Mouse (Mus musculus) lung, embryonic 15.5 days (tissue): ENCODE results near the gene C87436. TPM values are rescaled to one million over a fixed set of nuclear protein-coding genes. Genes with fewer than 3 reads are reported as not detected.

Experiments
- ATAC-seq: fragments of 200-750 bp; cut with Nextera tagmentation; 2 replicates; pipeline ENCODE4 v1.8.0; 2017; ENCODE audit warnings: moderate number of reproducible peaks, borderline replicate concordance; ENCODE audit not compliant: low FRiP score, low TSS enrichment; ENCODE audit errors: extremely low read depth
- H3K27ac ChIP-seq: fragments of 300-500 bp; sonication (generic); 2 replicates; pipeline ENCODE4 v1.5.1; 2015; ENCODE audit warnings: moderate library complexity, mild to moderate bottlenecking, inconsistent platforms
- H3K27me3 ChIP-seq: fragments of 300-500 bp; sonication (generic); 2 replicates; pipeline ENCODE4 v1.6.1; 2015; ENCODE audit warnings: inconsistent platforms
- H3K36me3 ChIP-seq: fragments of 300-500 bp; sonication (generic); 2 replicates; pipeline ENCODE4 v1.6.1; 2015; ENCODE audit warnings: inconsistent platforms
- H3K4me1 ChIP-seq: fragments of 300-500 bp; sonication (generic); 2 replicates; pipeline ENCODE4 v1.6.1; 2015; ENCODE audit warnings: inconsistent platforms
- H3K4me2 ChIP-seq: fragments of 300-500 bp; sonication (generic); 2 replicates; pipeline ENCODE4 v1.6.1; 2015; ENCODE audit warnings: inconsistent platforms, mild to moderate bottlenecking, moderate library complexity
- H3K4me3 ChIP-seq: fragments of 300-500 bp; sonication (generic); 2 replicates; pipeline ENCODE4 v1.5.1; 2015; ENCODE audit warnings: mild to moderate bottlenecking, inconsistent platforms
- H3K9ac ChIP-seq: fragments of 300-500 bp; sonication (generic); 2 replicates; pipeline ENCODE4 v1.6.1; 2015; ENCODE audit warnings: inconsistent platforms
- H3K9me3 ChIP-seq: fragments of 300-500 bp; sonication (generic); 2 replicates; pipeline ENCODE4 v1.6.1; 2016; ENCODE audit warnings: inconsistent platforms
- WGBS: fragments of 180-500 bp; shearing (Covaris S2); methylation state at CpG from one replicate; pipeline ENCODE4 v1.1.7; 2015; 5-methylcytosine and 5-hydroxymethylcytosine counted together
- polyA plus RNA-seq: library from polyadenylated mRNA; unstranded; fragments of >200 nt; fragmentation: Nextera tagmentation; extraction: Ambion mirVana; gene quantifications from 2 replicates; pipeline ENCODE4 v1.2.1, GENCODE M21; 2015

The C87436 gene
- polyA plus RNA-seq, 1 experiment from 2014 or later: 22.1 TPM

DNA sequence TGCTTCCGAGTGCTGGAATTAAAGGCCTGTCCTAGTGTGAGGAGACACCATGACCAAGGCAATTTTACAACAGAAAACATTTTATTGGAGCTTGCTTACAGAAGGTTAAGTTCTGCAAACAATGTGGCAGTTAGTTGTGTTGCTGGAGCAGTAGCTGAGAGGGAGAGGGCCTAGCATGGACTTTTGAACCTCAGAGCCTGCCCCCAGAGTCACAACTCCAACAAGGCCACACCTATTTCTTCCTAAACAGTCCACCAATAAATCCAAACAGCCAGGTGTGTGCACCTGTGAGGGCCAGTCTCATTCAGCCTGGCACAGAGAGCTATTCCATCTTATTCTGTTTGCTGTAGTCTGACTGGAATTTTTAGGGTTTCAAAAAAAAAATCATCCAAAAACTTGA lies 4.5 kb upstream of the C87436 start:
- H3K36me3 ChIP-seq: peaks cover 65% of the 10 kb centered on the region
- no peak overlapping the region for H3K4me2 ChIP-seq
- H3K27me3 ChIP-seq: no peaks in the 10 kb centered on the region
- no peak overlapping the region for H3K9ac ChIP-seq
- no peaks in the 10 kb centered on the region for H3K4me1 ChIP-seq
- no peaks in the 10 kb centered on the region for H3K9me3 ChIP-seq
- 90% methylated on average over 1 of the region's 1 CpGs for WGBS
- no peak for ATAC-seq
- H3K4me3 ChIP-seq: no peak overlapping the region
- H3K27ac ChIP-seq: no peak overlapping the region

DNA sequence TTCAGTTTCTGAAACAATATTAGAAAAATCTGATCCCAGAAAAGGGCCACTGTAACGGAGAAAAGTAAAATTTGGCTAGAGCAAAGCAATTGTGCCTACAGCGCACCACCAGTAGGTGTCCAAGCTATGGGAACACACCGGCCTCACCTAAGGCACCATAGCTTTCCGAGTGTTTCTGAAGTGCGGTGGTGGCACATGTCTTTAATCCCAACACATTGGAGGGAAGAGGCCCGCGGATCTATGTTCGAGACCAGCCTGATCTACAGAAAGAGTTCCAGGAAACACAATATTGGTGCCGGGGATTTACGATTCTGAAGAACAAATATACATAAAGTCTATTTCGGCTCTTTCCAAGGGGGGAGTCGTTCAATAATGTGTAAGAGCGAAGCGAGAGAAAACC lies 463 bp upstream of the C87436 start:
- Histone ChIP-seq H3K36me3 (peaks cover 38% of the 10 kb centered on the region), H3K9ac (peak overlapping the region; percentile 81), H3K4me3 (peak overlapping the region; percentile 84), H3K27ac (peak overlapping the region; percentile 94), H3K4me1 (peaks cover 8% of the 10 kb centered on the region), H3K9me3 (no peaks in the 10 kb centered on the region), H3K27me3 (no peaks in the 10 kb centered on the region), H3K4me2 (peak overlapping the region; percentile 76)
- under 1% methylated on average over 14 of the region's 14 CpGs for WGBS
- peak; percentile 32; the same call in 1 of the 2 replicates for ATAC-seq

DNA sequence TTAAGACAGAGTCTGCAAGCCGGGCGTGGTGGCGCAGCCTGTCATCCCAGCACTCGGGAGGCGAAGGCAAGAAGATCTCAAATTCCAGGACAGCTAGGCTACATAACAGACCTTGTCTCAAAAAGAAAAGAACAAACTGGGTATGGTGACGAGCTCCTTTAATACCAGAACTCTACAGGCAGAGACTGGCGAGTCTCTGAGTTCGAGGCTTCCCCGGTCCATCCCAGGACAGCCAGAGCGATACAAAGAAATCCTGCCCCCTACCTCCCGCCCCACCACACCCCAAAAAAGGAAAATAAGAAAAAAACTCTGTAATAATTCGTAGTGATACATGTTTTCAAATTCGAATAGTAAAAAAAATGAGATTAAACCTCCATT lies 934 bp downstream of the C87436 start:
- H3K27ac ChIP-seq: peak overlapping the region; percentile 94
- peak overlapping the region; percentile 84 for H3K4me3 ChIP-seq
- peak overlapping the region; percentile 76 for H3K4me2 ChIP-seq
- no peaks in the 10 kb centered on the region for H3K9me3 ChIP-seq
- peaks cover 32% of the 10 kb centered on the region for H3K36me3 ChIP-seq
- peak; percentile 1; the same call in 1 of the 2 replicates for ATAC-seq
- no peaks in the 10 kb centered on the region for H3K27me3 ChIP-seq
- H3K4me1 ChIP-seq: peaks cover 8% of the 10 kb centered on the region
- WGBS: 3% methylated on average over 13 of the region's 13 CpGs
- H3K9ac ChIP-seq: peak overlapping the region; percentile 81

DNA sequence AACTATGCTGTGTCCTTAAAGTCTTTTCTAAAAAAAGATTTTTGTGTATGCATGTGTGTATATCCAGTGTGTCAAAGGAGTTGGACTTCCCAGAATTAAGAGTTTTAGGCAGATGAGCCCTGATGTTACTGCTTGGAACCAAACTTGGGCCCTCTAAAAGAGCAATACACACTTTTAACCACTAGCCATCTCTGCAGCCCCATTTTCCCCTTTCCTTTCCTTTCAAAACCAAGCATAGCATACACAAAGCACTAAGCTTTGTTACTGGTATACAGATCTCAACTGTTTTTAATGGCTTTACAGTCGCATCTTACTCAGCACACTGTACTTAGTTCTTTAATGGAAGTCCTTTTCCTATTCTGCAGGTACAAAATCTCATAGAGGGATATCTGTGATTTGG lies 1.4 kb downstream of the C87436 start:
- 88% methylated on average over 1 of the region's 1 CpGs for WGBS
- ATAC-seq: no peak
- peak overlapping the region; percentile 84 for H3K4me3 ChIP-seq
- no peaks in the 10 kb centered on the region for H3K27me3 ChIP-seq
- H3K4me1 ChIP-seq: peaks cover 8% of the 10 kb centered on the region
- H3K9ac ChIP-seq: 0 out of 2 replicates have a peak overlapping the region, but pooled peaks have one; percentile 81
- no peak overlapping the region for H3K27ac ChIP-seq
- H3K36me3 ChIP-seq: peaks cover 32% of the 10 kb centered on the region
- H3K9me3 ChIP-seq: no peaks in the 10 kb centered on the region
- H3K4me2 ChIP-seq: peak overlapping the region; percentile 76

- no peaks in the 10 kb centered on the region for H3K27me3 ChIP-seq
- no peak overlapping the region for H3K27ac ChIP-seq
- peaks cover 24% of the 10 kb centered on the region for H3K36me3 ChIP-seq
- no peaks in the 10 kb centered on the region for H3K9me3 ChIP-seq
- ATAC-seq: no peak
- no peak overlapping the region for H3K4me2 ChIP-seq
- H3K4me1 ChIP-seq: peaks cover 8% of the 10 kb centered on the region
- no peak overlapping the region for H3K4me3 ChIP-seq
- WGBS: 95% methylated on average over 10 of the region's 10 CpGs
- no peak overlapping the region for H3K9ac ChIP-seq
Measured at GRCm38 (mm10) chr6:86441571-86441970, 3.4 kb downstream of the C87436 start.

GRCm38 (mm10) chr6:86445551-86445950 lies 7.4 kb downstream of the C87436 start:
- H3K4me3 ChIP-seq: no peak overlapping the region
- no peak overlapping the region for H3K9ac ChIP-seq
- WGBS: 92% methylated on average over 18 of the region's 18 CpGs
- no peaks in the 10 kb centered on the region for H3K9me3 ChIP-seq
- no peak overlapping the region for H3K27ac ChIP-seq
- H3K4me1 ChIP-seq: no peaks in the 10 kb centered on the region
- H3K36me3 ChIP-seq: peaks cover 42% of the 10 kb centered on the region
- no peak for ATAC-seq
- no peaks in the 10 kb centered on the region for H3K27me3 ChIP-seq
- H3K4me2 ChIP-seq: no peak overlapping the region

GRCm38 (mm10) chr6:86446927-86447568 lies 8.9 kb downstream of the C87436 start:
- no peaks in the 10 kb centered on the region for H3K27me3 ChIP-seq
- no peak overlapping the region for H3K4me3 ChIP-seq
- no peaks in the 10 kb centered on the region for H3K4me1 ChIP-seq
- no peak for ATAC-seq
- WGBS: 53% methylated on average over 1 of the region's 1 CpGs
- no peak overlapping the region for H3K9ac ChIP-seq
- peaks cover 49% of the 10 kb centered on the region for H3K36me3 ChIP-seq
- H3K4me2 ChIP-seq: no peak overlapping the region
- H3K27ac ChIP-seq: no peak overlapping the region
- H3K9me3 ChIP-seq: no peaks in the 10 kb centered on the region

- no peaks in the 10 kb centered on the region for H3K27me3 ChIP-seq
- no peak overlapping the region for H3K4me2 ChIP-seq
- H3K36me3 ChIP-seq: peaks cover 54% of the 10 kb centered on the region
- WGBS: 88% methylated on average over 3 of the region's 3 CpGs
- no peak overlapping the region for H3K4me3 ChIP-seq
- no peaks in the 10 kb centered on the region for H3K4me1 ChIP-seq
- no peak overlapping the region for H3K9ac ChIP-seq
- no peaks in the 10 kb centered on the region for H3K9me3 ChIP-seq
- no peak for ATAC-seq
- no peak overlapping the region for H3K27ac ChIP-seq
Measured at GRCm38 (mm10) chr6:86456727-86457126, 18.6 kb downstream of the C87436 start.

DNA sequence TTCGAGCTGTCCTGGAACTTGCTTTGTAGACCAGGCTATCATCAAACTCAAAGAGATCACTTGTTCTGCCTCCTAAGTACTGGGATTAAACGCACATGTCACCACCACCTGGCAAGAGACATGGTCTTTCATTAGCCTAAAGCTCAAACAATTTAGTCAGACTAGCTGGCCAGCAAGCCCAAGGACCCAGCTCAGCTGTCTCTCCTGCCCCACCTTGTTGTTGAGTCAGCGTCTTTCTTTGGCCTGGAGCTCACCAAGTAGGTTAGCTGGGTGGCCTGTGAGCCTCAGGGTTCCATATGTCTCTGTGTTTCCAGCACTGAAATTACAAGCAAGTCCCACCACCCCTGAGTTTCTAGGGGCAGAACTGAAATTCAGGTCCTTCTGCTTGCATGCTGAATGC lies 24.9 kb downstream of the C87436 start:
- H3K36me3 ChIP-seq: peaks cover 23% of the 10 kb centered on the region; the same call in 1 of the 2 replicates
- 89% methylated on average over 3 of the region's 3 CpGs for WGBS
- no peak overlapping the region for H3K4me2 ChIP-seq

GRCm38 (mm10) chr6:86471317-86471716 lies 33.1 kb downstream of the C87436 start:
- no peak overlapping the region for H3K9ac ChIP-seq
- H3K27ac ChIP-seq: peak overlapping the region; percentile 88
- peaks cover 35% of the 10 kb centered on the region for H3K4me1 ChIP-seq
- WGBS: 78% methylated on average over 3 of the region's 3 CpGs
- H3K4me3 ChIP-seq: peak overlapping the region; percentile 44
- no peaks in the 10 kb centered on the region for H3K9me3 ChIP-seq
- peaks cover 17% of the 10 kb centered on the region for H3K36me3 ChIP-seq
- peak overlapping the region; percentile 77 for H3K4me2 ChIP-seq
- no peaks in the 10 kb centered on the region for H3K27me3 ChIP-seq
- no peak for ATAC-seq

More for the DNA sequence above, 24.9 kb downstream of the C87436 start:
- no peak for ATAC-seq
- H3K9me3 ChIP-seq: no peaks in the 10 kb centered on the region
- H3K27me3 ChIP-seq: no peaks in the 10 kb centered on the region
- no peak overlapping the region for H3K4me3 ChIP-seq
- H3K9ac ChIP-seq: no peak overlapping the region
- H3K27ac ChIP-seq: no peak overlapping the region
- no peaks in the 10 kb centered on the region for H3K4me1 ChIP-seq

GRCm38 (mm10) chr6:86471760-86472099 lies 33.6 kb downstream of the C87436 start:
- peak; percentile 25 for ATAC-seq
- Histone ChIP-seq H3K27ac (peak overlapping the region; percentile 88), H3K9ac (peak overlapping the region; percentile 66)

DNA sequence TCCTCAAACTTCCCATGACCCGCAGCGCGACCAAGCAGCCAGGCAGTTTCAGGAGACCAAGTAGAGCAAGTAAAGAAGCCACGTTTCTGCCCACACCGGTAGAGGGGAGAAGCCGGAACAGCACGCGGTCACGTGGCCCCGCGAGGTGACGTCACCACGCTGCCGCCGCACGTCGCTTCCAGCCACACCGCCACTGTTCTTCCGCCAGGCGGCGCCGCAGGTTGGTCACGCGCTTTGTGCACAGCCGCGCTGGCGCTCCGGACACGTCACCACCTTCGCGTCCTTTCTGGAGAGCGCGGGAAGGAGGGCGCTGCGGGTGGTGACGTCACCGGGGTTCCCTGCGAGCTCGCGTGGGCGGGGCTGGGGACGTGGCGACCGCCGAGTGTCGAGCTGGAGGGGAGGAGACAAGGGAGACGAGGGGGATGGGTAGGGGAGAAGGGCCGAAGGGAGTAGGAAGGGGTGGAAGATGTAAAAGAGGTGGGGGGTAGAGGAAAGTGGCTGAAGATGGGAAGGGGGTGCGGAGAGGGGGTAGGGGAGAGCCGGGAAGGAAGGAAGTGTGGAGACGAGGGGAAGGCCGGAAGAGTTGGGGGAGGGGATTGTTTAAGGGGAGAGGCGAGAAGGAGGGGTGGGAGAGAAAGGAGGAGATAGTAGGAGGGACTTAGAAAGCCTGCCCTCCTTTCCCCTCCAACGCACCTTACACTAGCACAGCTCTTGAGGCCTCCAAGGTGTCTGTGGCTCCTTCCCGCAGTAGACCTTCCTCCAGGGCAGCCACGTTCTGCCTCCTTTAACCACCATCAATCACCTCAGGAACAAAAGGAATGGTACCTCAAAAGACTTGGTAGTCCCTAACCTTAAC lies 34.2 kb downstream of the C87436 start:
- Histone ChIP-seq H3K9me3 (no peaks in the 10 kb centered on the region), H3K27ac (peak overlapping the region; percentile 88), H3K36me3 (peaks cover 16% of the 10 kb centered on the region), H3K4me3 (peak overlapping the region; percentile 44), H3K9ac (peak overlapping the region; percentile 66), H3K27me3 (no peaks in the 10 kb centered on the region), H3K4me2 (peak overlapping the region; percentile 77), H3K4me1 (peaks cover 36% of the 10 kb centered on the region)
- ATAC-seq: peak; percentile 94
- WGBS: under 1% methylated on average over 56 of the region's 56 CpGs

More at GRCm38 (mm10) chr6:86471760-86472099, 33.6 kb downstream of the C87436 start:
- Histone ChIP-seq H3K4me2 (peak overlapping the region; percentile 77), H3K9me3 (no peaks in the 10 kb centered on the region), H3K27me3 (no peaks in the 10 kb centered on the region), H3K4me3 (peak overlapping the region; percentile 44), H3K36me3 (peaks cover 17% of the 10 kb centered on the region), H3K4me1 (peaks cover 36% of the 10 kb centered on the region)
- WGBS: 13% methylated on average over 9 of the region's 9 CpGs
